Mouse (Mus musculus) kidney, embryonic 16.5 days (tissue): Measurements from ENCODE around the gene Zc3h7b. TPM values are rescaled to one million over a fixed set of nuclear protein-coding genes. Genes with fewer than 3 reads are reported as not detected.

ENCODE experiments used
- ATAC-seq: fragments of 200-750 bp; cut with Nextera tagmentation; 2 replicates; pipeline ENCODE4 v1.8.0; 2017; ENCODE audit warnings: moderate TSS enrichment; ENCODE audit not compliant: low FRiP score, low TSS enrichment
- H3K27ac ChIP-seq: fragments of 300-500 bp; sonication (generic); 2 replicates; pipeline ENCODE4 v1.5.1; 2014; ENCODE audit warnings: low read length
- H3K27me3 ChIP-seq: fragments of 300-500 bp; sonication (generic); 2 replicates; pipeline ENCODE4 v1.6.1; 2014; ENCODE audit warnings: low read length, control low read depth, mixed read lengths; ENCODE audit not compliant: insufficient read depth
- H3K36me3 ChIP-seq: fragments of 300-500 bp; sonication (generic); 2 replicates; pipeline ENCODE4 v1.6.1; 2014; ENCODE audit warnings: low read length, control low read depth, mixed read lengths; ENCODE audit not compliant: insufficient read depth
- H3K4me1 ChIP-seq: fragments of 300-500 bp; sonication (generic); 2 replicates; pipeline ENCODE4 v1.6.1; 2014; ENCODE audit warnings: low read length, control low read depth, mixed read lengths; ENCODE audit not compliant: insufficient read depth
- H3K4me2 ChIP-seq: fragments of 300-500 bp; sonication (generic); replicated peaks from 2 replicates; pipeline ENCODE4 v1.6.1; 2014; ENCODE audit warnings: low read depth, low read length
- H3K4me3 ChIP-seq: fragments of 300-500 bp; sonication (generic); 2 replicates; pipeline ENCODE4 v1.5.1; 2014; ENCODE audit warnings: mild to moderate bottlenecking, low read length
- H3K9ac ChIP-seq: fragments of 300-500 bp; sonication (generic); replicated peaks from 2 replicates; pipeline ENCODE4 v1.6.1; 2014; ENCODE audit warnings: low read length
- H3K9me3 ChIP-seq: fragments of 300-500 bp; sonication (generic); 2 replicates; pipeline ENCODE4 v1.6.1; 2016; ENCODE audit warnings: low read length, control low read depth
- WGBS: fragments of 180-500 bp; shearing (Covaris S2); extraction: QIAGEN DNeasy Blood & Tissue Kit; methylation state at CpG from one replicate; pipeline ENCODE4 v1.1.7; 2014; 5-methylcytosine and 5-hydroxymethylcytosine counted together
- polyA plus RNA-seq: library from polyadenylated mRNA; unstranded; fragments of >200 nt; fragmentation: Nextera tagmentation; extraction: Ambion mirVana; gene quantifications from 2 replicates; pipeline ENCODE4 v1.2.1, GENCODE M21; 2015

Zc3h7b gene
- polyA plus RNA-seq, 1 experiment from 2014 or later, result 35.1 TPM

GRCm38 (mm10) chr15:81760361-81761079, 15.7 kb downstream of the Zc3h7b start:
- no peak overlapping the region for H3K4me2 ChIP-seq
- no peak overlapping the region for H3K27ac ChIP-seq
- H3K9ac ChIP-seq, result no peak overlapping the region
- no peaks in the 10 kb centered on the region for H3K27me3 ChIP-seq
- H3K9me3 ChIP-seq, result no peaks in the 10 kb centered on the region
- peaks cover 8% of the 10 kb centered on the region; the same call in 1 of the 2 replicates for H3K36me3 ChIP-seq
- no peak overlapping the region for H3K4me3 ChIP-seq
- peaks cover 4% of the 10 kb centered on the region; the same call in 1 of the 2 replicates for H3K4me1 ChIP-seq
- WGBS, result 91% methylated on average over 5 of the region's 5 CpGs
- ATAC-seq, result no peak

GRCm38 (mm10) chr15:81761381-81761780, 16.5 kb downstream of the Zc3h7b start:
- H3K4me2 ChIP-seq, result no peak overlapping the region
- no peak overlapping the region for H3K27ac ChIP-seq
- H3K27me3 ChIP-seq, result no peaks in the 10 kb centered on the region
- peaks cover 8% of the 10 kb centered on the region; the same call in 1 of the 2 replicates for H3K36me3 ChIP-seq
- no peak overlapping the region for H3K4me3 ChIP-seq
- H3K9me3 ChIP-seq, result no peaks in the 10 kb centered on the region
- no peak for ATAC-seq
- H3K4me1 ChIP-seq, result peaks cover 9% of the 10 kb centered on the region; the same call in 1 of the 2 replicates
- no peak overlapping the region for H3K9ac ChIP-seq
- WGBS, result 83% methylated on average over 7 of the region's 7 CpGs

- Histone ChIP-seq H3K27me3 (no peaks in the 10 kb centered on the region), H3K9ac (no peak overlapping the region), H3K27ac (no peak overlapping the region), H3K4me1 (peaks cover 9% of the 10 kb centered on the region; the same call in 1 of the 2 replicates), H3K4me2 (no peak overlapping the region), H3K4me3 (no peak overlapping the region), H3K9me3 (no peaks in the 10 kb centered on the region), H3K36me3 (peaks cover 8% of the 10 kb centered on the region; the same call in 1 of the 2 replicates)
- WGBS, result 88% methylated on average over 3 of the region's 3 CpGs
- ATAC-seq, result no peak
Observed at GRCm38 (mm10) chr15:81761959-81762358, 17.1 kb downstream of the Zc3h7b start.

GRCm38 (mm10) chr15:81764573-81764972, 19.7 kb downstream of the Zc3h7b start:
- ATAC-seq, result no peak
- Histone ChIP-seq H3K27me3 (no peaks in the 10 kb centered on the region), H3K9ac (no peak overlapping the region), H3K36me3 (peaks cover 19% of the 10 kb centered on the region), H3K27ac (no peak overlapping the region), H3K4me3 (no peak overlapping the region), H3K4me1 (peaks cover 14% of the 10 kb centered on the region; the same call in 1 of the 2 replicates), H3K9me3 (no peaks in the 10 kb centered on the region), H3K4me2 (no peak overlapping the region)
- 87% methylated on average over 6 of the region's 6 CpGs for WGBS

- Histone ChIP-seq H3K27ac (no peak overlapping the region), H3K27me3 (no peaks in the 10 kb centered on the region), H3K36me3 (peaks cover 27% of the 10 kb centered on the region), H3K9me3 (no peaks in the 10 kb centered on the region), H3K4me1 (peaks cover 14% of the 10 kb centered on the region; the same call in 1 of the 2 replicates), H3K9ac (no peak overlapping the region), H3K4me2 (no peak overlapping the region), H3K4me3 (no peak overlapping the region)
- no peak for ATAC-seq
- WGBS, result 58% methylated on average over 9 of the region's 9 CpGs
Observed at GRCm38 (mm10) chr15:81765651-81766050, 20.8 kb downstream of the Zc3h7b start.

- peaks cover 27% of the 10 kb centered on the region for H3K36me3 ChIP-seq
- ATAC-seq, result no peak
- H3K9ac ChIP-seq, result no peak overlapping the region
- H3K4me2 ChIP-seq, result no peak overlapping the region
- 75% methylated on average over 5 of the region's 5 CpGs for WGBS
- H3K27me3 ChIP-seq, result no peaks in the 10 kb centered on the region
- no peak overlapping the region for H3K27ac ChIP-seq
- H3K4me3 ChIP-seq, result no peak overlapping the region
- peaks cover 14% of the 10 kb centered on the region; the same call in 1 of the 2 replicates for H3K4me1 ChIP-seq
- no peaks in the 10 kb centered on the region for H3K9me3 ChIP-seq
Observed at GRCm38 (mm10) chr15:81766439-81766838, 21.6 kb downstream of the Zc3h7b start.

- no peaks in the 10 kb centered on the region for H3K9me3 ChIP-seq
- ATAC-seq, result no peak
- 63% methylated on average over 13 of the region's 13 CpGs for WGBS
- H3K27ac ChIP-seq, result no peak overlapping the region
- no peaks in the 10 kb centered on the region for H3K27me3 ChIP-seq
- no peak overlapping the region for H3K4me3 ChIP-seq
- peaks cover 42% of the 10 kb centered on the region for H3K36me3 ChIP-seq
- H3K4me1 ChIP-seq, result peaks cover 14% of the 10 kb centered on the region; the same call in 1 of the 2 replicates
- no peak overlapping the region for H3K4me2 ChIP-seq
- H3K9ac ChIP-seq, result no peak overlapping the region
Observed at GRCm38 (mm10) chr15:81769037-81769436, 24.2 kb downstream of the Zc3h7b start.

- H3K9ac ChIP-seq, result no peak overlapping the region
- no peaks in the 10 kb centered on the region for H3K27me3 ChIP-seq
- no peak for ATAC-seq
- peak overlapping the region; percentile 46 for H3K27ac ChIP-seq
- no peak overlapping the region for H3K4me2 ChIP-seq
- H3K4me3 ChIP-seq, result no peak overlapping the region
- peaks cover 63% of the 10 kb centered on the region for H3K36me3 ChIP-seq
- H3K9me3 ChIP-seq, result no peaks in the 10 kb centered on the region
- H3K4me1 ChIP-seq, result peaks cover 4% of the 10 kb centered on the region; the same call in 1 of the 2 replicates
- WGBS, result 50% methylated on average over 20 of the region's 20 CpGs
Observed at GRCm38 (mm10) chr15:81772431-81773120, 27.7 kb downstream of the Zc3h7b start.

GRCm38 (mm10) chr15:81774505-81775171, 29.8 kb downstream of the Zc3h7b start:
- peaks cover 73% of the 10 kb centered on the region for H3K36me3 ChIP-seq
- no peak for ATAC-seq
- WGBS, result 84% methylated on average over 15 of the region's 15 CpGs

More at GRCm38 (mm10) chr15:81774505-81775171, 29.8 kb downstream of the Zc3h7b start:
- no peak overlapping the region for H3K4me3 ChIP-seq
- H3K4me1 ChIP-seq, result no peaks in the 10 kb centered on the region
- no peak overlapping the region for H3K27ac ChIP-seq
- no peak overlapping the region for H3K9ac ChIP-seq
- no peaks in the 10 kb centered on the region for H3K27me3 ChIP-seq
- H3K4me2 ChIP-seq, result no peak overlapping the region
- H3K9me3 ChIP-seq, result no peaks in the 10 kb centered on the region
